Mouse (Mus musculus): ENCODE data around the gene Snx20.

DNA sequence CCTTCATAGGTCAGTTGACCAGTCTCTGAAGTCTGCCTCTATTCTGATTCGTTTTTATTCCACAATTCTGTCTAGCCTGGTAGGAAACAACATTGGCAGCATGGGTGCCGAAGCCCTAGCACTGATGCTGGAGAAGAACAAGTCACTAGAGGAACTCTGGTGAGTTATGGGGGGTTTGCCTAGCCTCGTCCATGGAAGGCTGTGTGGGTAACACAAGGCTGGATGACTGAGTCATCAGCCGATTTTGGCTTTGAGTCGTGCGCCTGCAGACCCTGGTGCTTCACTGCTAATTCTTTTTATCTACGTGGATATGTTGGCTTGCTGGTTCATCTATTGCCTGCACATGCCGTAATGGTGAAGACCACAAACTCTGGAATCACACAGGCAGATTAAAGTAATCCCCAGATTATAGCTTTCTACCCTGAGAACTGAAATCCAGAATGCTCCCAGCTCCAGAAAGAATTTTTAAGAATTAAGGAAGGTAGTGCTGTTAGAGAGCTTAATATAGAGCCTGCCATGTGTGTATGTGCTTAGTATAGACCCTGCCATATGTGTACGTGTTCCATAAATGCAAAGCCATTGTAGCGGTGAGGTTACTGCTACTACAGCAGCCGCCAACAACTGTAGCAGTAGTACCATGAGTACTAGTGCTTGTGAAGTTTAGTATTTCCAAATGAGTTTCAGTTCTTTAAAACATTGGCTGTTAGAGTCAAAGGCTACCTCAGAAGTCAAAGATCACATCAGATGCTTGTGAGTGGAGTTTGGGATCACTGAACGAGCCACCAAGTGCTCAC, 39.6 kb upstream of the Snx20 start:
- TF ChIP-seq CTCF (IDR thresholded peaks at IDR 0.05; ENCODE audit: borderline replicate concordance, insufficient read depth, low read depth, low read length), result no peak
- no peak for TF ChIP-seq POLR2A (IDR thresholded peaks at IDR 0.05; ENCODE audit: borderline replicate concordance, insufficient read depth, low read length)
